Mouse (Mus musculus) G1E (cell line): Measurements from ENCODE around the gene Dnajc5.

Source experiments
- CTCF ChIP-seq: IDR thresholded peaks from 2 replicates; pipeline ENCODE4 v1.5.1; 2012; ENCODE audit warnings: low read depth, low read length, inconsistent platforms, mixed read lengths
- GATA1 ChIP-seq: IDR thresholded peaks from 2 replicates; pipeline ENCODE4 v1.6.1; 2012; ENCODE audit warnings: borderline replicate concordance, low read length, inconsistent platforms, mixed read lengths

DNA sequence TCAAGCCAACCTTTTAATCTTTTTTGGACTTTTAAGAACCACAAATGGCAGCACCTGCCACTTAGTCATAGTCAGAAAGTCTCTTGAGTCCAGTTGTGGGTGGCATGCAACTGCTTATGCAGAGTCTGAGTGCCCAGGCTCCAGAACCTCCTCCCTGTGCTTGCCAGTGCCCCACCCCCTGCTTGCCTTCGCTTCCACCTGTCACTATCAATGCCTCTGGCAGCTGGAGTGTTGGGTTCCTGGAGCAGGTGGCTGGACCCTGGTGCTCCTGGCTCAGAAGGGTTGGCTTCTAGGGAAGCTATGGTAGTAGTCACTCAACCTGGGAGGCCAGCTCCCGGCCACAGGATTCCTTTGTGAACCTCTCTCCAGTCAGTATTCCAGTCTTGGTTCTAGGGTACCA is 29.9 kb downstream of the Dnajc5 start:
- TF ChIP-seq CTCF (no peak), GATA1 (no peak)
